Mouse (Mus musculus): Measurements from ENCODE around the gene Uhrf2. TPM values are rescaled to one million over a fixed set of nuclear protein-coding genes. Genes with fewer than 3 reads are reported as not detected.

Gene Uhrf2
- polyA plus RNA-seq, 1 experiment from 2014 or later, result 92.6 TPM

- Histone ChIP-seq H3K27me3 (no peaks in the 10 kb centered on the region), H3K9me3 (replicated peaks) (no peaks in the 10 kb centered on the region), H3K9ac (no peak overlapping the region), H3K4me2 (replicated peaks) (no peak overlapping the region), H3K4me3 (no peak overlapping the region), H3K36me3 (no peaks in the 10 kb centered on the region), H3K27ac (no peak overlapping the region), H3K4me1 (peaks cover 35% of the 10 kb centered on the region)
- ATAC-seq (ENCODE audit: low FRiP score), result no peak
- 49% methylated on average over 14 of the region's 14 CpGs for WGBS
These were observed 84.7 kb downstream of the Uhrf2 start for GRCm38 (mm10) chr19:30114919-30115441.

- WGBS, result 82% methylated on average over 5 of the region's 5 CpGs
- Histone ChIP-seq H3K27ac (no peak overlapping the region), H3K36me3 (no peaks in the 10 kb centered on the region), H3K4me1 (peaks cover 37% of the 10 kb centered on the region), H3K9ac (no peak overlapping the region), H3K9me3 (replicated peaks) (no peaks in the 10 kb centered on the region), H3K4me2 (replicated peaks) (no peak overlapping the region), H3K4me3 (no peak overlapping the region), H3K27me3 (no peaks in the 10 kb centered on the region)
- ATAC-seq (ENCODE audit: low FRiP score), result no peak
These were observed 85.3 kb downstream of the Uhrf2 start for GRCm38 (mm10) chr19:30115606-30116005.

- Histone ChIP-seq H3K4me2 (replicated peaks) (peak overlapping the region; percentile 17; the same call in 1 of the 2 replicates), H3K27ac (peak overlapping the region; percentile 86), H3K9me3 (replicated peaks) (no peaks in the 10 kb centered on the region), H3K4me3 (no peak overlapping the region), H3K27me3 (no peaks in the 10 kb centered on the region), H3K9ac (no peak overlapping the region), H3K36me3 (no peaks in the 10 kb centered on the region), H3K4me1 (peaks cover 37% of the 10 kb centered on the region)
- ATAC-seq (ENCODE audit: low FRiP score), result 0 out of 2 replicates have a peak, but pooled peaks have one; percentile 11
- WGBS, result 68% methylated on average over 4 of the region's 4 CpGs
These were observed 86.9 kb downstream of the Uhrf2 start for GRCm38 (mm10) chr19:30117241-30117640.

- H3K36me3 ChIP-seq, result no peaks in the 10 kb centered on the region
- ATAC-seq (ENCODE audit: low FRiP score), result peak; percentile 90
These were observed 87.5 kb downstream of the Uhrf2 start for GRCm38 (mm10) chr19:30117775-30118174.

GRCm38 (mm10) chr19:30118344-30119312 is 88.3 kb downstream of the Uhrf2 start:
- Histone ChIP-seq H3K27me3 (no peaks in the 10 kb centered on the region), H3K4me2 (replicated peaks) (peak overlapping the region; percentile 17; the same call in 1 of the 2 replicates), H3K9ac (no peak overlapping the region), H3K4me3 (no peak overlapping the region), H3K27ac (peak overlapping the region; percentile 86), H3K4me1 (peaks cover 37% of the 10 kb centered on the region), H3K36me3 (no peaks in the 10 kb centered on the region), H3K9me3 (replicated peaks) (no peaks in the 10 kb centered on the region)
- ATAC-seq (ENCODE audit: low FRiP score), result peak; percentile 53
- WGBS, result 75% methylated on average over 17 of the region's 17 CpGs

More at GRCm38 (mm10) chr19:30117775-30118174, 87.5 kb downstream of the Uhrf2 start:
- Histone ChIP-seq H3K4me3 (no peak overlapping the region), H3K27me3 (no peaks in the 10 kb centered on the region), H3K9me3 (replicated peaks) (no peaks in the 10 kb centered on the region), H3K27ac (peak overlapping the region; percentile 86), H3K4me2 (replicated peaks) (peak overlapping the region; percentile 17), H3K9ac (no peak overlapping the region), H3K4me1 (peaks cover 37% of the 10 kb centered on the region)
- WGBS, result 45% methylated on average over 9 of the region's 9 CpGs

- Histone ChIP-seq H3K4me2 (replicated peaks) (no peak overlapping the region), H3K4me1 (peaks cover 9% of the 10 kb centered on the region; the same call in 1 of the 2 replicates), H3K4me3 (no peak overlapping the region), H3K36me3 (no peaks in the 10 kb centered on the region), H3K27ac (no peak overlapping the region), H3K27me3 (no peaks in the 10 kb centered on the region), H3K9me3 (replicated peaks) (no peaks in the 10 kb centered on the region), H3K9ac (no peak overlapping the region)
- ATAC-seq (ENCODE audit: low FRiP score), result no peak
- WGBS, result 63% methylated on average over 7 of the region's 7 CpGs
These were observed 94.8 kb downstream of the Uhrf2 start for GRCm38 (mm10) chr19:30124999-30125669.

GRCm38 (mm10) chr19:30125670-30126059 is 95.4 kb downstream of the Uhrf2 start:
- 77% methylated on average over 7 of the region's 7 CpGs for WGBS
- no peak for ATAC-seq (ENCODE audit: low FRiP score)
- no peak overlapping the region for H3K9ac ChIP-seq
- H3K4me2 ChIP-seq (replicated peaks), result no peak overlapping the region
- no peak overlapping the region for H3K4me3 ChIP-seq
- H3K36me3 ChIP-seq, result no peaks in the 10 kb centered on the region
- no peak overlapping the region for H3K27ac ChIP-seq
- H3K27me3 ChIP-seq, result no peaks in the 10 kb centered on the region
- peaks cover 7% of the 10 kb centered on the region; the same call in 1 of the 2 replicates for H3K4me1 ChIP-seq
- H3K9me3 ChIP-seq (replicated peaks), result no peaks in the 10 kb centered on the region

GRCm38 (mm10) chr19:30128177-30128576 is 97.9 kb downstream of the Uhrf2 start:
- H3K9ac ChIP-seq, result no peak overlapping the region
- H3K4me1 ChIP-seq, result peaks cover 7% of the 10 kb centered on the region; the same call in 1 of the 2 replicates
- no peak overlapping the region for H3K27ac ChIP-seq
- H3K36me3 ChIP-seq, result no peaks in the 10 kb centered on the region
- no peaks in the 10 kb centered on the region for H3K27me3 ChIP-seq
- ATAC-seq (ENCODE audit: low FRiP score), result no peak
- H3K4me3 ChIP-seq, result no peak overlapping the region
- no peaks in the 10 kb centered on the region for H3K9me3 ChIP-seq (replicated peaks)
- WGBS, result 78% methylated on average over 4 of the region's 4 CpGs
- no peak overlapping the region for H3K4me2 ChIP-seq (replicated peaks)

- Histone ChIP-seq H3K4me3 (no peak overlapping the region), H3K27me3 (no peaks in the 10 kb centered on the region), H3K4me1 (no peaks in the 10 kb centered on the region), H3K27ac (no peak overlapping the region), H3K9me3 (replicated peaks) (no peaks in the 10 kb centered on the region), H3K9ac (no peak overlapping the region), H3K4me2 (replicated peaks) (no peak overlapping the region), H3K36me3 (peaks cover 7% of the 10 kb centered on the region; the same call in 1 of the 2 replicates)
- WGBS, result 94% methylated on average over 1 of the region's 1 CpGs
- ATAC-seq (ENCODE audit: low FRiP score), result no peak
These were observed 106.0 kb downstream of the Uhrf2 start for GRCm38 (mm10) chr19:30136308-30136707.

Other genes starting within 250 kb of the Uhrf2 start
- gene 9930021J03Rik, start 224.5 kb upstream of the Uhrf2 start, polyA plus RNA-seq (2016; fragmentation: Nextera tagmentation; extraction: Ambion mirVana), result 8.3 and 8.8 TPM in 2 replicates
- 41.8 and 45.9 TPM in 2 replicates for gene Ranbp6, start 217.5 kb upstream of the Uhrf2 start, polyA plus RNA-seq (2016; fragmentation: Nextera tagmentation; extraction: Ambion mirVana)
- gene Il33, start 105.4 kb upstream of the Uhrf2 start, polyA plus RNA-seq (2016; fragmentation: Nextera tagmentation; extraction: Ambion mirVana), result 1.7 and 1.8 TPM in 2 replicates
- gene Trpd52l3, start 26.7 kb upstream of the Uhrf2 start, polyA plus RNA-seq (2016; fragmentation: Nextera tagmentation; extraction: Ambion mirVana), result not detected in 2 replicates
- gene Gldc, start 144.9 kb downstream of the Uhrf2 start, polyA plus RNA-seq (2016; fragmentation: Nextera tagmentation; extraction: Ambion mirVana), result 19.9 and 21.2 TPM in 2 replicates
- not detected in 2 replicates for gene Mbl2, start 202.4 kb downstream of the Uhrf2 start, polyA plus RNA-seq (2016; fragmentation: Nextera tagmentation; extraction: Ambion mirVana)